Mouse (Mus musculus): Measurements from ENCODE around the gene Tshz2. TPM values are rescaled to one million over a fixed set of nuclear protein-coding genes. Genes with fewer than 3 reads are reported as not detected.

The Tshz2 gene
- total and polyA plus RNA-seq, 3 experiments = 16.3 to 50.9 (median 50.7) TPM

- no peak for DNase-seq
Observed at GRCm38 (mm10) chr2:169630070-169630469, 2.7 kb upstream of the Tshz2 start.

GRCm38 (mm10) chr2:169633491-169634289 is 877 bp downstream of the Tshz2 start:
- DNase-seq = peak; percentile 62

- peak; percentile 27 for DNase-seq
Observed at GRCm38 (mm10) chr2:169634619-169635382, 2.0 kb downstream of the Tshz2 start.

GRCm38 (mm10) chr2:169635428-169635827 is 2.6 kb downstream of the Tshz2 start:
- peak; percentile 15 for DNase-seq

- peak; percentile 20 for DNase-seq
Observed at GRCm38 (mm10) chr2:169636414-169636813, 3.6 kb downstream of the Tshz2 start.

GRCm38 (mm10) chr2:169641547-169641946 is 8.7 kb downstream of the Tshz2 start:
- DNase-seq = no peak

GRCm38 (mm10) chr2:169642420-169642819 is 9.6 kb downstream of the Tshz2 start:
- no peak for DNase-seq

GRCm38 (mm10) chr2:169647091-169647490 is 14.3 kb downstream of the Tshz2 start:
- no peak for DNase-seq

- no peak for DNase-seq
Observed at GRCm38 (mm10) chr2:169649262-169649885, 16.6 kb downstream of the Tshz2 start.

- no peak for DNase-seq
Observed at GRCm38 (mm10) chr2:169653282-169653681, 20.5 kb downstream of the Tshz2 start.

- DNase-seq = no peak
Observed at GRCm38 (mm10) chr2:169663792-169664191, 31.0 kb downstream of the Tshz2 start.

GRCm38 (mm10) chr2:169671264-169671663 is 38.5 kb downstream of the Tshz2 start:
- DNase-seq = no peak

- DNase-seq = no peak
Observed at GRCm38 (mm10) chr2:169673786-169674185, 41.0 kb downstream of the Tshz2 start.

- peak; percentile 20 for DNase-seq
Observed at GRCm38 (mm10) chr2:169674209-169674608, 41.4 kb downstream of the Tshz2 start.

GRCm38 (mm10) chr2:169679264-169679663 is 46.5 kb downstream of the Tshz2 start:
- DNase-seq = no peak

GRCm38 (mm10) chr2:169679951-169680350 is 47.1 kb downstream of the Tshz2 start:
- DNase-seq = no peak

GRCm38 (mm10) chr2:169685260-169685659 is 52.4 kb downstream of the Tshz2 start:
- no peak for DNase-seq

- no peak for DNase-seq
Observed at GRCm38 (mm10) chr2:169685747-169686146, 52.9 kb downstream of the Tshz2 start.

- peak; percentile 13 for DNase-seq
Observed at GRCm38 (mm10) chr2:169686697-169687430, 54.1 kb downstream of the Tshz2 start.

- no peak for DNase-seq
Observed at GRCm38 (mm10) chr2:169690054-169690453, 57.2 kb downstream of the Tshz2 start.

GRCm38 (mm10) chr2:169694494-169694893 is 61.7 kb downstream of the Tshz2 start:
- no peak for DNase-seq

- no peak for DNase-seq
Observed at GRCm38 (mm10) chr2:169695025-169695424, 62.2 kb downstream of the Tshz2 start.

Measured in adrenal gland, adult 2 months (tissue).